Mouse (Mus musculus): ENCODE data around the gene Cd36. TPM values are rescaled to one million over a fixed set of nuclear protein-coding genes. Genes with fewer than 3 reads are reported as not detected.

Cd36 gene
- polyA plus RNA-seq (2014; fragmentation: Illumina TruSeq; extraction: RNeasy Lipid Tissue Mini Kit (QIAGEN cat#74804); ENCODE audit: low read depth, low replicate concordance), result 120 TPM

DNA sequence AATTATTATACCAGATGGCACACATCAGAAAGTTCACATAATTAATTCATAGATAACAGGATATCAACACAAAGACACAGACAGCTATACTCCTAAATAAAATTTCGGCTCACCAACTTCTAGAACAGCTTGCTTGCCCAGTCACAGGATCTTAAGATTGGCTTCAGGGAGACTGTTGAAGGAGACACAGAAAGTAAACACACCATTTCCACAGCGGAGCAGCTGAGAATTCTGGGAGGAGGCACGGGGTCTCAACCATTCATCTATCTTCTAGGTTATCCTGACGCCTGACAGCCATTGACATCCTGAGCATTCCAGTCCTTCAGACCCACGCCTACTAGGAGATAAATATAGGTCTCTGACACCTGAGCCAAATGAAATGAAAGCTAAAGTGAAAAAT lies at the start of gene Cd36:
Gene Cd36 (minus strand): TSS at position 204 of the 400 bp plus-strand sequence.

Other genes with a start within 250 kb of the Cd36 start
- gene Gnat3, start 73.7 kb upstream of the Cd36 start, polyA plus RNA-seq (2014; fragmentation: Illumina TruSeq; extraction: RNeasy Lipid Tissue Mini Kit (QIAGEN cat#74804); ENCODE audit: low read depth, low replicate concordance), result 9.9 TPM

All from sigmoid colon, adult 10 weeks (tissue).